Mouse (Mus musculus) adrenal gland, adult 2 months (tissue): Measurements from ENCODE around the gene 2610528A11Rik. TPM values are rescaled to one million over a fixed set of nuclear protein-coding genes. Genes with fewer than 3 reads are reported as not detected.

Source experiments
- DNase-seq: peaks from one replicate; pipeline ENCODE4 v3.0.0; 2021
- polyA plus RNA-seq: library from polyadenylated mRNA; depleted of rRNA; stranded (reverse); fragments of >200 nt; gene quantifications from 2 replicates; pipeline ENCODE4 v1.2.3, GENCODE M21; 2012; rRNA removed
- total RNA-seq, 2 experiments: library from RNA; stranded (reverse); gene quantifications; 2 replicates each; pipeline ENCODE4 v1.2.3; 2021

The 2610528A11Rik gene
- total and polyA plus RNA-seq, 3 experiments, result 0.16 to 1.9 (median 0.55) TPM

- DNase-seq, result no peak
Measured at GRCm38 (mm10) chr14:37094436-37094835, 19.4 kb downstream of the 2610528A11Rik start.

- DNase-seq, result no peak
Measured at GRCm38 (mm10) chr14:37083755-37084154, 30.1 kb downstream of the 2610528A11Rik start.

DNA sequence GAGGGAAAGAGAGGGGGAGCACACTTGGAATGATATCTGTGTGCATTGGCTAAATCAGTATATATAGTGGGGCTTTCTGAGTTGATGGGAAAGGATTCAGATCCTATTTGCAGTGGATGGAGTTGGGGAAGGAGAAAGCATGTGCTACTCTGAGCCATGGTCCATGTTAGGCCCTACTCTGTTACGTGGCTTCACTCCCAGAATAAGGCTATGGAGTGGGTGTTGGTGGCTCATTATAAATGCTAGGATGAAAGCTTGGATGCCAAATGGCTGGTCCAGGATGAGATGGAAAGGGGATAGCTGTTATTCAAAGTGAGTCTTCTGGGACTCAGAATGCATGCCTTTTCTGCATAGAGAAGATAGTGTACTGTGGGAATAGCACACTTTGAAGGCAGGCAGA lies 33.1 kb downstream of the 2610528A11Rik start:
- DNase-seq, result no peak

DNA sequence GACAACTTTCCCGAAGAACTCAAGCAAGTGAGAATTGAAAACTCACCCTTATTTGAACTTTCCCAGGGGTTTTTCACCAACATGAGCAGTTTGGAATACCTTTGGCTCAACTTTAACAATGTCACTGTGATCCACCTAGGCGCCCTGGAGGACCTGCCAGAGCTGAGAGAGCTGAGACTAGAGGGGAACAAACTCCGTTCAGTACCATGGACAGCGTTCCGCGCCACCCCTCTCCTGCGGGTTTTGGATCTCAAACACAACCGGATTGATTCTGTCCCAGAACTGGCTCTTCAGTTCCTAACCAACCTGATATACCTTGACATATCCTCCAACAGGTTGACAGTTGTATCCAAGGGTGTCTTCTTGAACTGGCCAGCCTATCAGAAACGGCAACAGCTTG lies 45.3 kb downstream of the 2610528A11Rik start:
- peak; percentile 46 for DNase-seq

GRCm38 (mm10) chr14:37067629-37068028 lies 46.2 kb downstream of the 2610528A11Rik start, which contains the start of gene Lrit2:
TSS of gene Lrit2 (plus strand) at chr14:37067929.
- no peak for DNase-seq

DNA sequence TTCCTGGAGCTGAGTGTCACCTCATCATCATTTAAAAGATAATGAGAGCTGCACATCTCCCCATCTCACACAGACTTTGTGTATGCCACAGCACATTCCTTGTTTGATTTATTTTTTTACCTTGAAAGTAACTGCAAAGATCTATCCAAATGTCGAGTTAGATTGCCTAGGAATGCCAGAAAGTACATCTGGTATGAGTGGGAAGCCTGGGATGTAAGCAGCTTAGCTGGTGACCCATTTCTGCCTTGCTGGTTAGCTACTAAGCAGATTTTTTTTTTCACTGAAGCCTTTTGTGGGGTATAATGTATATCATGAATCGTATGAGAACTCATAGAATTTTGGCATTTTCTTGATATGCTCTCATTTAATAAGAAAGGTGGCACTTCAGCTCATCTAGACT lies 47.2 kb downstream of the 2610528A11Rik start:
- no peak for DNase-seq

DNA sequence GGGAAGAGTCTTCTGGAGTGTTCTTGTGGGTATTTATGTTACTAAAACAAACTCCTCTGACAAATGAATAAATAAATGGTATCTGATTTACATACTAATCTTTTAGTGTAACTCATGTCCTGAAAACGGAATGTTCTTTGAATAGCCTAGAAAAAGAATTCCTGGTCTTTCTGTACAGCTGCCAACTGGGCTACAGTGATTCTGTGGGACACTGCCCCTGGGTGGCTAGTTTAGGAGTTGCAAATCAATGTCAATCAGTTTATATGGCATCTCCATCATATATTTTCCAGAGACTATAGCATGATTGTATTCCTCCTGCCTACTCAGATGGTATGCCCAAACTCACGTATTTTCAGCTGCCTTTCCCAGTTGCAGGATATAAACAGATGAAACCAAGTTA lies 49.0 kb downstream of the 2610528A11Rik start:
- DNase-seq, result no peak

Other genes starting within 250 kb of the 2610528A11Rik start
- gene Ccser2, start 145.2 kb downstream of the 2610528A11Rik start, total RNA-seq, result 10 to 100 TPM; 37.0 to 37.4 TPM
- gene Ccser2, start 145.2 kb downstream of the 2610528A11Rik start, polyA plus RNA-seq, result 6.8 and 7.3 TPM in 2 replicates
- gene Rgr, start 65.1 kb downstream of the 2610528A11Rik start, total RNA-seq, result not detected
- not detected in 2 replicates for gene Rgr, start 65.1 kb downstream of the 2610528A11Rik start, polyA plus RNA-seq
- not detected for gene Lrit1, start 59.2 kb downstream of the 2610528A11Rik start, total RNA-seq
- not detected in 2 replicates for gene Lrit1, start 59.2 kb downstream of the 2610528A11Rik start, polyA plus RNA-seq
- not detected for gene Lrit2, start 46.1 kb downstream of the 2610528A11Rik start, total RNA-seq
- gene Lrit2, start 46.1 kb downstream of the 2610528A11Rik start, polyA plus RNA-seq, result not detected in 2 replicates
- gene Cdhr1, start 15.7 kb downstream of the 2610528A11Rik start, total RNA-seq, result not detected
- gene Cdhr1, start 15.7 kb downstream of the 2610528A11Rik start, polyA plus RNA-seq, result 0.08 TPM in 1 of 2 replicates, not detected in the other
- 100 to 1,000 TPM; 752 to 904 TPM for gene Ghitm, start 21.2 kb upstream of the 2610528A11Rik start, total RNA-seq
- gene Ghitm, start 21.2 kb upstream of the 2610528A11Rik start, polyA plus RNA-seq, result 135 and 189 TPM in 2 replicates